Mouse (Mus musculus) spleen, adult 2 months (tissue): ENCODE measurements around the gene Rrp15.

Experiments used
- CTCF ChIP-seq: fragments of 200-500 bp; IDR thresholded peaks from 2 replicates; pipeline ENCODE4 v1.5.1; 2011; ENCODE audit warnings: mild to moderate bottlenecking, inconsistent platforms; ENCODE audit not compliant: insufficient read depth, insufficient read length, insufficient replicate concordance; ENCODE audit errors: extremely low read depth
- POLR2A ChIP-seq: fragments of 200-500 bp; IDR thresholded peaks from 2 replicates; pipeline ENCODE4 v1.6.1; 2011; ENCODE audit warnings: low read depth, low read length, inconsistent platforms

DNA sequence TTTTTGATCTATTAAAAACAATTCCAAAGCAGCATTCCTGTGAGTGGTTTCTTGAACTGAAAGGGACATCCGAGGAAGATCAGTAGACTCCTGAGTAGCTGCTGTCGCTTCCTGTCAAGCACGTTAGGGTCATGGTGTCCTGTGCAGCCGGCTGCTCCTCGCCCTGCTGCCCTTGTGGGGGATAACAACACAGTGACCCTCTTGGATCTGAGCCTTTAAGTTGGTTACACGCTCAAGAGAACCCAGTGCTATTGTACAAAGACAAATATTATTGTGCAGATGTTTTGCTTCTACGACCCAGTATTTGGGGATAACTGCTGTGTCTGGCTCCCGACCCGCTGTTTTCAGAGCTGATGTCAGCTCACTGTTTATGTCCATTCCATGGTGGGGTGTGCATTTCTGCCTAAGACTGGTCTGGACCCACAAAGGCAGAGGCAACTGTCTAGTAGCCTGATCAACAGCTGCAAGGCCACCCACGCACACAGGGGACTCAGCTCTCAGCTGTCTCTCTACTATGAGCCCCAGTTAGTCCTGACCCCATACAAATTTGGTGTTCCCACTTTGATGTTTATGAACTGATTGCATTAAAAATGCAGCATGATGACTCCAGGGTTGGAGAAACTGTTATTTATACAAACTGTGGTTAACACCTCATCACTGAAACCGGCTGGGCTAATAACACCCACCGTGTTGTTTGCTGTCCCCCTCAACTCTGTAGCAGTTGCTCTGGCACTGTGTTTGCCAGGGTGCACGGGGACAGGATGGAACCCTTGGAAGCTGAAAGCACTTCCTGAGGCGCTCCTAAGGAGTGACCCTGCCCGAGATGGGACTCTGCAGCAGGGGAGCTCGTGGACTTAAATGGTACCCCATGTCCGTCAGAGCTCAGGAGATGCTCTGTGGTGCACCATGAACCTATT is 33.9 kb downstream of the Rrp15 start:
- TF ChIP-seq CTCF: no peak
- no peak for TF ChIP-seq POLR2A
